Mouse (Mus musculus) erythroblast, embryonic 14.5 days (primary cell): ENCODE measurements around the gene Bicral.

ENCODE experiments used
- GATA1 ChIP-seq: IDR thresholded peaks from 2 replicates; pipeline ENCODE4 v1.6.1; 2012; ENCODE audit warnings: low read length, inconsistent platforms, mixed read lengths
- TAL1 ChIP-seq: IDR thresholded peaks from 3 replicates; pipeline ENCODE4 v1.6.1; 2012; ENCODE audit warnings: low read length, inconsistent platforms, mixed read lengths

DNA sequence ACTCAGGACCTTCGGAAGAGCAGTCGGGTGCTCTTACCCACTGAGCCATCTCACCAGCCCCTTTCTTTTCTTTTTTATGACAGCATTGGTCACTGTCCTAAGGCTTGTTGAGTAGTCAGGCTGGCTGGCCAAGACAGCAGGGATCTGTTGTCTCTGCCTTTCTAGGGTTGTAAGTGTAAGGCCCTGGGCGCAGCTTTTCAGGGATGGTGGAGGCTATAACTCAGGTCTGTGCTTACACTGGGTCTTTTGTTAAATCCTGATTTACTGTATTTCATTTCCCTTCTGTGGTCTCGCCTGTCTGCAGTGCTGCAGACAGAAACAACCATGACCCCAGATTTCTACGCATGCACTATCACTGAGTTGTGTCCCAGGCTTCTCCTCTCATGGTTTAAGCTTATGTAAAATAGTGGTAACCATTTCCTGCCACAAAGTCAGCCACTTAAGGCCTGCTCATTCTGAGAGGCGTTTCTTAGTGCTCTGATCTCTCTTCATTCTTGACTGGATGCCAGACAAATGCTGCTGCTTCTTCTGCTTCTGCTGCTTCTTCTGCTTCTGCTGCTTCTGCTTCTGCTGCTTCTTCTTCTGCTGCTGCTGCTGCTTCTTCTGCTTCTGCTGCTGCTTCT, 23.1 kb downstream of the Bicral start:
- TF ChIP-seq GATA1 (no peak), TAL1 (no peak)
